Mouse (Mus musculus) bone marrow, adult 2 months (tissue): ENCODE data around the gene Tcn2.

Experiments used
- CTCF ChIP-seq: fragments of 200-500 bp; IDR thresholded peaks from 2 replicates; pipeline ENCODE4 v1.5.1; 2011; ENCODE audit warnings: low read length, control low read depth; ENCODE audit not compliant: control insufficient read depth, insufficient read depth
- POLR2A ChIP-seq: fragments of 200-500 bp; IDR thresholded peaks from 2 replicates; pipeline ENCODE4 v1.6.1; 2011; ENCODE audit warnings: low read depth, mild to moderate bottlenecking, control low read depth, low read length, borderline replicate concordance; ENCODE audit not compliant: control insufficient read depth

DNA sequence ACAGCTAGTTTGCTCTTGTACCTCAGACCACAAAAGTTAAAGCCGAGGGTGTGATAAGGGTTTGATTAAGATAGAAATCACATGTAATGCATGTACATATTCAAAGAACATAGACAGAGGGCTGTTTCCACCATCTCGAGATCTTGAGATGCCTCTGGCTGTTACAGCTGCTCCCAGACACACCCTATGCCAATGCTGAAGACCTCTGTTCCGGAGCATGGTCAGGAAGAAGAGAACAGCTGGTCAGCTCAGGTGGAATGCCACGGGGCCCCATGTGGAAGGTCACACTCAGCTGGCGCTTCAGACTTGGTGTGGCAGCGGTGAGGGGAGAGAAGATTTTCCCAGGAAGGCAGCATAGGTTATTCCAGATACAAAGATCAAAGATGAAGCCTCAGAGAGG lies 27.3 kb downstream of the Tcn2 start:
- TF ChIP-seq CTCF (no peak), POLR2A (no peak)
